Mouse (Mus musculus): Measurements from ENCODE around the gene 4930556J24Rik.
"Not testable (repeated sequence)": the region's sequence is repeated elsewhere in the genome, so short reads cannot be mapped to it uniquely, and the experiment has no call there.

4930556J24Rik gene

GRCm38 (mm10) chr11:3973081-3973480 is 3.5 kb downstream of the 4930556J24Rik start:
- in situ Hi-C loops (cut with MboI, MseI): no loop called here

GRCm38 (mm10) chr11:3970361-3970760 is 6.2 kb downstream of the 4930556J24Rik start:
- in situ Hi-C loops (cut with MboI, MseI): no loop called here

GRCm38 (mm10) chr11:3969837-3970236 is 6.7 kb downstream of the 4930556J24Rik start:
- in situ Hi-C loops (cut with MboI, MseI): no loop called here

DNA sequence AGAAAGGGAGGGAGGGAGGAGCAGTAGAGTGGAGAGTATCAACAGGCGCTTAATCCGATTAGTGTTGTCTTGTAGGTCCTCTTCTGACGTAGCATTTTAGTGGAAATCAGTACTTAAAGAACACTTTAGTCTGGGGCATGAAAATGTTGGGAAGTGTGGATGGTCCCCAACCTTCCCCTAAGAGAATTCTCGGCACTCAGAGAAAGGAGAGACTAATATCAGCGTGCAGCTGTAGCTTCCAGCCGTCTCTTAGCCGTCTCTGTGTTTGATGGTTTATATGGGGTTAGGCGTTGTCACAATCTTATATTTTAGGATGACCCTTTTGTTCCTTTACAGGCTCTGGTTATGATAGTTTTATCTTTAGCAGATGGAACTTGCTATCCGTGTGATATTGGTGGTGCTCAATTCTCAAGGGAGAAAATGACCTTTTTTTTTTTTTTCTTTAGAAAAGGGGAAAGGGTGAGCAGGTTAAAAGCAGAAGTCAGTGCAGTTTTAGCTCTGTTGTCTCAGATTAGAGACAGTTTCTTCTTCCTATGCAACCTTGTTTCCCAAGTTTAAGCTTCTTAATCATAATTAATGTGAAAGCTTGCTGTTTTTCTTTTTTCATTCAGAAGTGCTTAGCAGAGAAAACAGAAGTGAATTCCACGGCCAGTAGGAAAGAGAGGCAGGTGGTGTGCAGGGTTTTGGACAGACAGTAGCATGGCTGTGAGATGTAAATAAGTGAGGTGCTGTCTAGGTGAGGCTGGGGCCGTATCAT is 12.0 kb downstream of the 4930556J24Rik start:
- in situ Hi-C loops (cut with MboI, MseI): no loop called here

- in situ Hi-C loops (cut with MboI, MseI): no loop called here
These were observed 12.8 kb downstream of the 4930556J24Rik start, which contains the start of gene Pes1 for GRCm38 (mm10) chr11:3963610-3964415. Pes1 (plus strand) TSS chr11:3963975.

- in situ Hi-C loops (cut with MboI, MseI): no loop called here
These were observed 13.4 kb downstream of the 4930556J24Rik start for GRCm38 (mm10) chr11:3963155-3963554.

DNA sequence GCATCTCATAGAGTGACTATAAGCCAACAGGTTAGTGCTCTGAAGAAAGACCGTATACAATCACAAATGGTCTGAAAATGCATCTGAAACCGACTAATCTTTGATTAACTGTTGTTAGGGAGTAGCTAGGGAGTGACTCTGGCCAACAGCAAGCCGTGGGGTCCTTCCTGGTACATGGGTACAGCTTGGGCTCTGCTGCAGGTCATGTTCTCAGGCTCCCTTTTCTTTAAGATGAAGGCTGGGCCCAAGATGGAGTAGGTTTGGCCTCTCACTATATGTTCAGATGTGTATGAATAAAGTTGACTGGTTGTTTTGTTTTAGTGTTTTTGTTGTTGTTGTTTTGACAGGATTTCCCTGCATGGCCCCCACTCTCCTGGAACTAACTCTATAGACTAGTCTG is 14.8 kb downstream of the 4930556J24Rik start:
- in situ Hi-C loops (cut with MboI, MseI): no loop called here

- in situ Hi-C loops (cut with MboI, MseI): no loop called here
These were observed 15.7 kb downstream of the 4930556J24Rik start for GRCm38 (mm10) chr11:3960901-3961300.

- in situ Hi-C loops (cut with MboI, MseI): not testable (repeated sequence)
These were observed 21.2 kb downstream of the 4930556J24Rik start for GRCm38 (mm10) chr11:3955371-3955770.

- in situ Hi-C loops (cut with MboI, MseI): not testable (repeated sequence)
These were observed 21.7 kb downstream of the 4930556J24Rik start for GRCm38 (mm10) chr11:3954876-3955275.

- in situ Hi-C loops (cut with MboI, MseI): no loop called here
These were observed 30.2 kb downstream of the 4930556J24Rik start for GRCm38 (mm10) chr11:3946386-3946785.

GRCm38 (mm10) chr11:3941371-3941770 is 35.2 kb downstream of the 4930556J24Rik start:
- in situ Hi-C loops (cut with MboI, MseI): no loop called here

- in situ Hi-C loops (cut with MboI, MseI): no loop called here
These were observed 39.2 kb downstream of the 4930556J24Rik start for GRCm38 (mm10) chr11:3937321-3937874.

DNA sequence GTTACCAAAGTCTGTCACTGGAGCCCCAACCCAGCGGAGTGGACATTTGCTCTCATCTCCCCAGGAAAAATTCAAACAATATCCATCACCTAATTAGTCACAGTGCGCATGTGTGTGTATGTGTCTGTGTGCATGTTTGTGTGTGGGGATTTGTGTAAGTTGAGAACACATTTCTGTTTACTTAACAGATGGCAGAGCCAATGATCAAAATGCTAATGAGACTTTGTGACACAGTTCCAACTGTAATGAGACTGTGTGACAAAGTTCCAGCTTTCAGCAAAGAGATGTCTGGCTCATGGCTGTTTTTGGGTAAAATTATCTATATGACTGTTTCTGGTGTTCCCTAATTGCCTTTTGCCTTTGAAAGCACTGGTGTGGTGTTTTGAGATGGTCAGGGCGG is 40.3 kb downstream of the 4930556J24Rik start:
- in situ Hi-C loops (cut with MboI, MseI): no loop called here

- in situ Hi-C loops (cut with MboI, MseI): no loop called here
These were observed 41.4 kb downstream of the 4930556J24Rik start for GRCm38 (mm10) chr11:3935135-3935534.

DNA sequence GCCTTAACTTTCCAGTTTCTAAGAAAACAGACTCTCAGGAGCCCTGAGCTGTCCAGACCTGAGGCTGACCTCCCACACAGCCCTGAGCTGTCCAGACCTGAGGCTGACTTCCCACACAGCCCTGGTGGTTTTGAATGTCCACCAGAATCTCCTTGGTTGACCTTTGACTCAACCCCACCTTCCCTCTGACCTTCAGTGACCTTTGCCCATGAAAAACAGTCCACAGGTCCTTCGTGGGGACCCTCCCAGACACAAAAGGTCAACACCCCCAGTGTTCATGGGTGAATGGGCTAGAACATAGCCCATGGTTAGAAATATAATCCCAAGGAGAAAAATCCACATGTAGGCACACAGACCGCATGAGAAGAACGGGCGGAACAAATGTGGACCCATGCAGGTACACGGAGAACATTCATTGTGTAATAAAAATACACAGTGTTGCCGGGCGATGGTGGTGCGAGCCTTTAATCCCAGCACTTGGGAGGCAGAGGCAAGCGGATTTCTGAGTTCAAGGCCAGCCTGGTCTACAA is 42.8 kb downstream of the 4930556J24Rik start:
- in situ Hi-C loops (cut with MboI, MseI): no loop called here

GRCm38 (mm10) chr11:3931511-3932211 is 44.9 kb downstream of the 4930556J24Rik start, which contains the start of gene Tcn2:
Tcn2 (minus strand) TSS chr11:3932159.
- in situ Hi-C loops (cut with MboI, MseI): no loop called here

DNA sequence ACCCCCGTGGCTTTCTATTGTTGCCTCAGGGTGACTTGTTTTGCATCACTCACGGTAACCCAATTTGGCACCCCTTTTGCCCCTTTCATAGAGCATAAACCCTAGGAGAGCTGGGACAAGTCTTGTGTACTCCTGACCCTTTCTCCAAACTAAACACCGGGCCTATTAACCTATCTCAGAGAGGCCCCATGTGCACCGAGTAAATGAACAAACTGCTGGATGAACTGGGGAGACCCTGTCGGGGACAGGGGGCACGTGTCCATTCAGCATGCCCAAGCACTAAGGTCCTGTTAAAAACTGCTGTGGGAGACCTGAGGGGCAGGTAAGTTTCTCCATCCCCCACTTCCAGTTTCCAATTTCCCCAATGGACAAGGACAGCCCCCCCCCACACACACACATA is 45.6 kb downstream of the 4930556J24Rik start:
- in situ Hi-C loops (cut with MboI, MseI): no loop called here

GRCm38 (mm10) chr11:3930019-3930418 is 46.6 kb downstream of the 4930556J24Rik start:
- in situ Hi-C loops (cut with MboI, MseI): no loop called here

DNA sequence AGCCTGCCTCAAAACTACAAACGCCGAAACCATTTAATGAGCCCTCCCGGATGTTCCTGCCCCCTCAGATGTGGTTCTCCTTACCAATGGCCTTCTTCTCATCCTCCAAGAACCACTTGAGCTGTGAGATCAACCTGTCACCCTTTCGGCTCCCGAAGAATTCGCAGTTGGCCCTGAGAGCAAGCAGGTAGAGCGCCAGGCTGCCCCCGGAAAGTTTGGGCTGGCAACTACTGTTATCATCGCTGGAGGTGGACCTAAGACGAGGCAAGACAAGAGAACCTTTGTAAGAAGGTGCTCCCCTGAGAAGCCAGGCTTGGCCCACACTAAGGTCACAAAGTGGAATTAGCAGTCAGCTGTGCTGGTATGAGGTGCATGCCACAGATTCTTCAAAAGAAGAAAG is 50.7 kb downstream of the 4930556J24Rik start:
- in situ Hi-C loops (cut with MboI, MseI): no loop called here

DNA sequence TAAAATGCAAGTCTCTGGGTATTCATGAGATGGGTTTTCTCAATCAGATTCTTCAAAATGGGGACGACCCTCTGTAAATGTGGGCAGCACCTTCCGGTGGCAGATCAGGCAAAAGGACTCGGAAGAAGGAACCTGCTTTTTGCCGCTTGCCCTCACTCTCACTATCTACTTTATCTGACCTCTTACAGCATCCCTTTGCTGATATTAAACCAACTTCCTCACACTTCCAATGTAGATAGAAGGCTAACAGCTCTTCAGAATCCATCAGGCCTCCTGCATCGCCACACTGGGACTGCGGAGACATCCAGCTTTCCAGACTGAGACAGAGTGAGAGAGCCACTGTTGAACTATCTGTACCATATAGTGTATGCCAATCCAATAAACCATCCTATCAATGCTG is 53.8 kb downstream of the 4930556J24Rik start:
- in situ Hi-C loops (cut with MboI, MseI): no loop called here

All from T-helper 1 cell (primary cell).